Mouse (Mus musculus) testis, postnatal 14 days (tissue): ENCODE measurements at regions not wholly inside any gene's neighbourhood (a gene's known extent, or its start where the extent isn't known, plus 50 kb on each side); places are given as distances from the start of the nearest gene placed in this dataset.

ENCODE experiments used
- DNase-seq: peaks from one replicate; pipeline ENCODE4 v3.0.0; 2021; ENCODE audit warnings: low spot score

DNA sequence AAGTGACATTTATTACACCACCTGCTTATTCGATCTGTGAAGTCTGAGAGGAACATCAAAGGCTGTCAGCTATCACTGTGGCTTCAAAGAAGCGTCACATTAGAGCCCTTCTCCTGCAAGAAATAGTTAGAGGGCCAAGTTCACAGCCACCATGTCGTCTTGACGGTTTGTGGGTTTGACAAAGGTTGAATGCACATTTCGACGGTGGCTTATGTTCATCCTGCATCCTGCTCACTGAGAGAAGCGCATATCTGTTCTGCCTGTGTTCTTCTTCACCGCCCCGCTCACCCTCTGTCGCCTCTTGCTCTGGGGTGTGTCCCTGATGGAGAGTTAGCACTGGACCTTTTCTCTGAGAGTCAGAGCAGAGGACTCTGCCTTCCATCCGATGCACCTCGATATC is 67.2 kb upstream of the 1700021F07Rik start:
- DNase-seq: no peak

DNA sequence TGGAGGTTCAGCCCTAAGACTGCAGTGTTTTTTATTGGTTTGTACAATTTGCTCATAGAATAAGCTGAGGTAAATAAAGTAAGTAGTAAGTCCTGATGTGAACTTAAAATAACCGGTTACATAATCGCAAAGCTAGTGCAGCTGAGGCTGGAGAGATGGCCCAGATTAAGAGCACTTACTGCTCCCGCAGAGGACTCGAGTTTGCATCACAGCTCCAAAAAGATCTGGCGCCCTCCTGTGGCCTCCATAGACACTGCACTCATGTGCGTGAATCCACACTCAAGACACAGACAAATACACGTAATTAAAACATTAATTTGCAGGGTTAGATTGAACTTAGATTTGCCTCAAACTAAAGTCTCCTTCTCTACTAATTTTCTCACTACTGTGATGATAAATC is 66.3 kb upstream of the 1700021F07Rik start:
- DNase-seq: no peak

DNA sequence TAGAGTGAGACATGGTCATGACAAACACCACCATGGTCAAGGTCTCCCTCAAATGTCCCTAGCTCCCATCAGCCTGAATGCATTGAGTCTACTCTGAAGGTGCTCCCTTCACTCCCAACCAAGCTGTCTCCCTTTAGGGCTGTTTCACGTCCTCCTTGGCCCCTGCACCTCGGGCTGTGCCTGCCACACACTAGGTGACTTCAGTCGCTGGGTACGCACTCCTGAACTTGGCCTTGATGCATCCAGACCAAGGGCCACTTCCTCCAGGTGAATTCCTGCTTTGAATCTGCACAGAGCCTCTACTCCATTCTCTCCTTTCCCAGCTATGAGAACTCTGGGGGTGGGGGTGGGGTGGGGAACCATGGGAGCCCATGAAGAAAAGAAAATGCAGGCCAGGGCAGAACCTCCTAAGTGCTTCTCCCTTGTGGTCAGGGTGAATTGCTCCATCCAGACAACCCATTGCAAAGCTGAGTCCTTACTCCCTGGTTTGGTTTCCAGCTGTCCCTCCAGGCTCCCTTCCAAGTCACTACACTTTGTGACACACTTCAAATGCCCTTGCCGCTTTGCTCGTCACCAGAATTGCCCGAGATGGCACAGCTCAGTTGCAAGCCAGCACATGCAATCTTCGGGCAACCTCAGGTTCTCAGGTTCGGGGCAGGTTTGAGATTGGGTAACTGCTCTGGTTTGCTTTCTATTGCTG is 65.3 kb upstream of the 1700021F07Rik start:
- DNase-seq: no peak

DNA sequence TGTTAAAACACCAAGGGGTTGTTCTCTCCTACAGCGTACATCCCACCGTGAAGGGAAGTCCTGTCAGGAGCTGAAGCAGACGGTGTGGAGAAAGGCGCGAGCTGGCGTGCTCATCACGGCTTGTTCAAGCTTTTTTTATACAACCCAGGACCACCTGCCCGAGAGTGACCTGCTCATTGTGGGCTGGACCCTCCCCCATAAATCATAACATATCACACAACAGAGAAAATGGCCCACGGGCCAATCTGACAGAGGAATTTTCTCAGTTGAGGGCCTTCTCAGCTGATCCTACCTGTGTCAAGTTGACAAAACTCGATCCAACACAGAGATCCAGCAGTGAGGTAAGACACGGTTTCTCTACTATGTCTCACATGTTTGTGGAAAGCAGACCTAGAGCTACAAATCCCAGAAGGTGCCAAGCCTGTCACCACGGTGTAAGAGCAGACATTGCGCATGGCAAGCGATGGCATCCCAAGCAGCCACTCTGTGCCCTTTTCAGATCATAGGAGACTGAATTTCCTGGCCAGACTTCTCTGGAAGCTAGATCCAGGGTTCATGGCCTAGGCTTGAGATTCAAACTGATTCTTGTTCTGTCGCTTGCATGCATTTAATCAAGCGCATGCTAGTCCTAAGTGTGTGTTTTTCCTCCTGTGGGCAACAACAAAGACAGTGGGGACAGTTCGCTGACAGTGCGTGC is 64.6 kb upstream of the 1700021F07Rik start:
- no peak for DNase-seq

DNA sequence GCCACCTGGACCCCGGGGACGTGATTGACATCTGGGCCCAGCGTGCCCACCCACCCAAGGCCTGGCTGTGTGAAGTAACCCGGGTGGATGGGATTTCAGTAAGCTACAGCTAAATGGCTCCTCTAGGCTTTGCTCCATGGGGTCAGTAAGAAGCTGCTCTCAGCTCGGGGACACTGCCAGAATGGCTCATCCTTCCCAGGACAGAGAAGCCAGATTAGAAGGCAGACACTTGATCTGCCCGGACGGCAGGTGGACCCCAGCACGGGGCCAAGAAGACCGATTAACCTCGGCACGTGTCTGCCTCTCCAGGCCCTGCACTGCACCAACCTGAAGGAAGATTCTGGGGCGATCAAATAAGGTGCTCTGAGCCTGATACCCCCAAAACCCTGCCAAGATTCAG is 63.5 kb upstream of the 1700021F07Rik start:
- DNase-seq: no peak

DNA sequence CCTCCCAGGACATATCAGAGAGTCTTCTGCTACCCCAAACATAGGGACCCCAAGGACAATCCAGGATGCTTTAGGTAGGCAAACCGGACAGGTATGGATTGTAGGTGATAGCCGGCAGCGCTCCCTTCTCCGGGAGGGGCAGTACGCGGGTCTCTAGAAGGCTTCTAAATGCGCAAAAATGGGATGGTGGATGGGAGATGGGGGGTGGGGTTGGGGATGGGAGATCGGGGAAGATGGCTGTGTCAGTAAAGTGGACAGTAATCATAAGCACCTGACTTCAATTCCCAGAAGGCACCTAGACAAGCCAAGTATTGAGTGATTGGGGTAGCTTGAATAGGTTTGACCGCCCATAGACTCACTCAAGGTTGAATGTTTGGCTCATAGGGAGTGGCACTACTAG is 59.1 kb upstream of the 1700021F07Rik start:
- DNase-seq: no peak

DNA sequence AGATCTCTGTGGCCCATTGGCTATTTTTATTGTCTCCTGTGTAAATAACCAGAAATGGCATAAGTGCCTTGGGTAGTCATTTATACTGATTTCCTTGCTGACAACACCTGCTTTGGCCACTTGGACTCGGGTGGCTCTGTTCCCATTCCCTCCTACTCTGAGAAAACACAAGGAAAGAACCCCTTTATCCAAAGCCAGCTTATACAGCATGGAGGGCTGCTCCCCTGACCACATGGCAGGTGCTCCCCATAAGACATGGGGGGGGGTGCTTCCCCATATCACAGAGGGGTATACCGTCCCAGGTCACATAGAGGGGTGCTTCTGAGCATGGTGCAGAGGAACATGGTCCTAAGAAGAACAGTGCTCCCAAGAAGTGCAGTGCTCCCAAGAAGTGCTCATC is 57.8 kb upstream of the 1700021F07Rik start:
- no peak for DNase-seq

DNA sequence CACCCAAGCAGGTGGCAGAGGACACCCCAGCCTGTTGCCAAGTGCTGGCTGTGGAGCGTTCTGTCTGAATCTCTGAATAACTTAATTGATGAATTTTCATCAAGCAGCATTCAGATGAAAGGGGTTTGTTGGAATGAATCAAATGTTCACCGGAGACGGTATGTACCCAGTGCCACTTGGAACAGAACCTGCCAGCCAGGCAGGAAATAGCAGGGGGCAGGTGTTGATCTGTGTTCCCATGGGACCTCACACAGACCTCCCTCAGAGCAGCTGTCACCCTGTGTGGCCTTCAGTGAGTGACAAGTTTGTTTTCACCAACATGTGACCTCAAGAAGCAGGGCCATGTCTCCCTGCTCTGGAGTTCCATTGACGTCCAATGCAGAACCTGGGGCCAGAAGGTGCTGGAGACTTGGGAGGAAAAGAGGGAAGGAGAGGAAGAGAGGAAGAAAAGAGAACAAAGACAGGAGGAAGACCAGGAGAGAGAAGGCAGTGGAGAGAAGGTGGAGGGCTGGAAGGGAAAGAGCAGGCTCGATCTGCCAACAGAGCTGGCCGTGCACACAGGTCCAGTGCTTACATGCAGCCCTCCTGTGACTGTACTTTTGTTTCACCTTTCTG is 57.3 kb upstream of the 1700021F07Rik start:
- DNase-seq: no peak

DNA sequence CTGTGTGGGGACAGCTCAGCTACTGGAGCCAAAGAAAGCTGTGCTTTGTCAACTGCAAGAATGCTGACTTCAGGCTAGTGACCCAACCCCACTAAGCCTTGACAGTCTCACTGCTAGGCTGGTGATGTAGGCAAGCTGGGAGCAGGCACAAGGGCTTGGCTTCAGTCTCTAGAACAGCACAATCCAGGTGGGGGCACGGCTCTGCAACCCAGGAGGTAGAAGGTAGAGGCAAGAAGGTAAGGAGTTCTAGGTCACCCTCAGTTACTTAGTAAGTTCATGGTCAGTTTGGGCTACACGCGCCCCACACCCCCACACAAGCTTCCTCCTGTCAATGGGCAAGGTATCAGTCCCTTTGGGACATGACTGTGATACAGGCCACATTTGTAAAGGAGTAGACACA is 54.2 kb upstream of the 1700021F07Rik start:
- DNase-seq: no peak

DNA sequence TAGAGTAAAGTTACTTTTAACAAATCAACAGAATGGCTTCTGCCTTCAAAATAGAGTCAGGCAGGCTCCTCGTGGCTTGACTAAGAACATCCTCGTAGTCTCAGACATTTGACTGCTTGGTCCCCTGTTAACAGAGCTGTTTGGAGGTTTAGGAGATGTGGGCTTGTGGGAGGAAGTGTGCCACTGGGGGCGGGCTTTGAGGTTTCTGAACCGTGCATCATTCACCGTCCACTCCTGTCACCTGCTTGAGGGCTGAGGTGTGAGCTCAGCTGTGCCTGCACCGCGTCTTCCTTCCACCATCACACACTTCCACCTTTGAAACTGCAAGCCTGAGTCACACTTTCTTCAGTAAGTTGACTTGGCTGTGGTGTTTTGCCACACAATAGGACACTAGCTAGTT is 52.6 kb upstream of the 1700021F07Rik start:
- DNase-seq: no peak
